Mouse (Mus musculus): ENCODE results near the gene Trhde.

Trhde gene

DNA sequence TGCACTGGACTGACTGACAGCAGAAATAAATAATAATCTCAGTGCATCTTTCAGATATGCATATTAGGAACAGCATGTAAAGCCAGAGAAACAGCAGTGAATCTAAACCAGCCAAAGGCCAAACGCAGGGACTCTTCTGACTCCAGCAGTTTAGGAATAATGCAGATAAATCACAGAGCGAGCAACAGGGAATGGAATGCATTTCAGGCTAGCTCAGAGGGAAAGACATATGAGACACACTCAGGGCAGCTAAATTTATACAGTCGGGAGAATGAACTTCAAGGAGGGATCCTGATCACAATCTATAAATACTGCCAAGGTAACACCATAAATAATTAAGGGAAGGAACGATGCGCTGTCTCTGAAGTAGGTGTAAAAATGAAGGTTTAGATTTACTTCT, 66.4 kb downstream of the Trhde start:
- no peak for DNase-seq (ENCODE audit: low read depth)

DNA sequence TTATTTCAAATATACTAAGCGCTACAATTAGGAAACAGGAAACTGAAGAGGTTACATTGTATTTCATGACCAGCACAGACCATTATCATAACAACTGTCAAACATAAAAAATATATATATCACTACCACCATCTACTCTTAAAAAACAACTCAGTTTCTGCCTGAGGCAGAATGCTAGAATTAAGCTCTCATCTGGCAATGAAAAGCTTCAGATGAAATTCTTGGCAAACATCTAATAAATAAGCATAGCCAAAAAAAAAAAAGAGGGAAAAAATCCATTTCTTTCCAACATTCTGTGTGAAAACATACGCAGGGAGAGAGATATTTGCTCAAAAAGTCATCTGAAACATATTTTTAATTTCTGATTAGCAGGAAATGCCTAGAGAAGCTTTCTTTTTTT, 67.0 kb downstream of the Trhde start:
- DNase-seq (ENCODE audit: low read depth) = no peak

DNA sequence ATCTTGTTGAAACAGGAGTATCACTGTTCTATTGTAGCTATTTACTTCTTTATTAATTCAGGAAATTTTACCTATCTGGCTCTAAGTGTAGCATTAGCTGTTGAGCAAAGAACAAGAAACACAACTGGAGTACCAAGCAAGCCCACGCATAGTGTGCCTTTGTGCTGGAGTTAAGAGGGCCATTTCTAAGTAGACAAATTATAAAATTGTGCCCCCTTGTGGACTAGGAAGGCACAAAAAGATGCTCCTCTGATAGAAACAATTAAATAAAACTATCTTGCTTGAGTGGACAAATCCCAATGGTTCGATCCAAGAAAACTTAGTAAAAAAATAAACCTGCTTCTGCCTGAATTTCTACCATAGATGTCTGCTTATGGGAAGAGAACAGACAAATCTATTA, 76.5 kb downstream of the Trhde start:
- no peak for DNase-seq (ENCODE audit: low read depth)

DNA sequence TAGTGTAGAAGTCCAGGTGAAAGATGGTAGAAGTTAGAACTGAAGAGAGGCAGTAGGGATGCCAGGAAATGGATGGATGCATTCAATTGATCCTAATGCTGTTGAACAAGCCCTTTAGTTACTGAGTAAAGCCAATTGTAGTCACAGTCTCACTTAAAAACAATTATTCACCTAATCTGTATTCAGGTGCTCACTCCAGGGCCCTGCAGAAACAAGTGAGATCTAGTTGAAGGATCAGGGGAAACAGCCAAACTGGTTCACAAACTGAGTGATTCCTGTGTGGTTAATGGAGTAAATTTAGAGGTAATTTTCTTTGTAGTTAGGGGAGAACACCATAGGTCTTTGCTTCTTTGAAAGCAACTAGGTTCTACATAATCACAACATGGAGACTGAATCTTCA, 100.3 kb downstream of the Trhde start:
- DNase-seq (ENCODE audit: low read depth) = no peak

DNA sequence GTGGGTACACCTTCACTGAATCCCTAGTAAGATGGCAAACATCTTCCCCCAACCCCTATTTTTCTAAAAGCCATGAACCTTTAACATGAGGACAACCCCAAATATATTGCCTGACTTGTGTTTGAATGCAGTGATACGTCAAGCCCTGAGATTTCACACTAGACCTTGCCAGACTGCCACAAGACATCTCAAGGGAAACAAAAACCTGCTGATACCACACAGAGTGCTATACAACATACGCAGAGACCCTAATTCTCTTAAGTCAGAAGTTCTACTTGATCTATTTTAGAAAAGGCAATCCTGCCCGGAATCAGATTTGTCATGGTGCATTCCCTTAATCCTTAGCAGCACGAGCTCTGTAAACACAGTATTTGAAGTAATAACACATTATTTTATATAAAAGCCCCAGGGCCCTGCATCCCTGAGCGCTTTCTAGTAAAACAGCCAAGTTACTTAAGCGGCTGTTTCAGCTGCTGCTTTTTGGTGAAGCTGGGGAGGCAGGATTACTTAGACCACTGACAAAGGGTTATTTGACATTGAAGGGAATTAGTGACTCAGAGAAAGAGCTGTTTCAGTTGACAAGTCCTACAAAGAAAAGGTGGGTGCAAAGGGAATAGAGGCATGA, 130.2 kb downstream of the Trhde start:
- DNase-seq (ENCODE audit: low read depth) = no peak

DNA sequence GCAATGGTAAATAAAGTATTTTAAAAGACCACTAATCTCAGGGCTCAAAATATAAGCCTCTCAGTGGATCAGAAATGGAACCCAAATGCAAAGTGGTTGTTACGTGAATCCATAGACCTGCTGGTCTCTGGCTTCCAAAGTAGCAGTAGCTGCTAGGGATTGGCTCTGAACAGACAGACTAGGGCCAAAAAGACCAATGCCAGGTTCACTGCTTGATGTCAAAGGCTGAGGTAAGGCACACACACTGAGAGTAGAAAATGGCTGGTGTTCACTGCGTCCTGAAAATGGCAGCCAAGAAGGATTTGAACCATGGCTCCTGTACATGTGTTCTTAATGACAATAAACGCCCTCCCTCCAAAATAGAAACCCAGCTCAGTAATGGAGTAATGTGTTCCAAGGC, 209.1 kb downstream of the Trhde start:
- DNase-seq (ENCODE audit: low read depth) = no peak

DNA sequence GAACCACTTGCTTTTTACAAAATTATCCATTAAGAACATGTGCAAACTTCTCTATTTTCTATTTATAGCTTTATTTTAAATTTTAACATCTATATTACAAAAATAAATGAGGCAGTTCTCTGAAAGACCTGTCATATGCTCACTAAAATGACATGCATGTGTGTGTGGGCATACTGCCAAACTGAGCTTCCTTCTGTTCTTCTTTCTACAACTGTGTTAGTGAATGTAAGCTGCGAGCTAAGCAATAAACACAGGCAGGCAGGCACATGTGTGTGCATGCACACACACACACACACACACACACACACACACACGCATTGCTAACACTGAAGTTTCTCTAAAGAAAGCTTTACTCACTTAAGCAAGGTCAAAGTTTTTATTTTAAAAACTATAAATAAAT, 223.2 kb downstream of the Trhde start:
- no peak for DNase-seq (ENCODE audit: low read depth)

DNA sequence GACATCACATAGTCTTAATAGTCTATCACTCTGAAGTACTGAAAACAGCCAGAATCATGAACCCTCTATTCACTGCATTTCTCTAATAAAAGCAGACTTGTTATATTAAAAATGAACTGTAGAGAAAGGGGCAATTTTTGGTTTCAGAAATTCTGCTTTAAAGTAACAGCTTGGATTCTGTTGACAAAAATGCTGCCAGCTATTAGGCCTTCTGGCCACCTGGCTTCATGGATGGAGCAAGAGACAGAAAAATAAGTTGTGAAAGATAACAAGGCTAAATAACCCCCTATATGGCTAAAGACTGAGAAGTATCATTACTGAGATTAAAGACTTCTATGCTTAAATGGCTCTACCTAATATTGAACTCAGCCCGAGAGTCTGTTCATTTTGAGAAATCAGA, 234.2 kb downstream of the Trhde start:
- no peak for DNase-seq (ENCODE audit: low read depth)

DNA sequence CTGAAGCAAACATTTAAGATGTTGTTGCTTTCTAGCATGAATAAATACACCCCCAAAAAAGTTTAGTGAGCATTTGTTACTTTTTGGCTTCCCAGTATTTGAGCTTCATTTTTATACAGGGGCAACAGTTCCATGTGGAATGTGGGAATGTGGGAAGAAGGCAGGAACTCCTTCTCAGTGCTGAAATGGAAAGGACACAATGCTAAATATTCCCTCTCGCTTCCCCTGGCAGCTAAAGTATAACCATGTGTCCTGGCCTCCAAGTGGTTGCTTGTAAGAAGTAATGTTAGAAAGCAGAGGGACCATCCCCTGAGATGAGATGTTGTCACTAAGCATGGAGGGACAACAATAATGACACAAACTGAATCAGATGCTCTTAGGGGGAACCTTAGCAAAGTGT, 292.9 kb downstream of the Trhde start:
- DNase-seq (ENCODE audit: low read depth) = no peak

DNA sequence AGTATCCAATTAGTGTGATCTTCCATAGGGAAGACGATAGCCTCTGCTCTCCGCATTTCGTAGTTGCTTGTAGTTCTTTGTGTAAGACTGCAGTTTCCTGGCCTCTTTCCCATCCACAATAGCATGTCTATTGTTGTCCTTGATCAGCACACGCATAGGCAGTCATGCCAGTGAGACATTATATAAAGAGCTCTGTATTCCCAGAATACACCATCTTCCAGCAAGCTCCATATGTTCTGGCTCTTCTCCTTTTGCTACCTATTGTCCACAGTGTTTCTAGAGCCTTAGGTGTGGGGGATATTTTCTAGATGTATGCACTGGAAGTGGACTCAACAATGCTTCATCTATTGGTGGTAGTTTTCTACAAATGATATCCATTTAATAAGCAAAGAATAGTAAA, 313.3 kb downstream of the Trhde start:
- no peak for DNase-seq (ENCODE audit: low read depth)

DNA sequence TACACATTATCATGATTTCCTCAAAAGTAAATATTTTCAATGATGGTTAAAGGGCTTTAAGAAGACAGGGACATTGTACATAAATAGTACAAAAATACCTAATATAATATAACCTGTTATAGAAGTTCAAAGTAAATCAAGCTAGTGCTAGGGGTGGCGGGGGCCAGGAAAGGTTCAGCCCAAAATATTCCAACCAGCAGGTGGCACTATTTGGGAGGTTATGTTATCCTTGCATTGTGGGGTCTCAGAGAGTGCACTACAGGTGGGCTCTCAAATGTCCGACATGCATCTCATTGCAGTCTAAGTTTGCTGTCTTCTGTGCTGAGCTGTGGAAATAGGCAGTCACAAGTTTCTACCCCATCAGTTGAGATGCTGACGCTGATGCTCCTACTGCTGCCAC, 346.5 kb downstream of the Trhde start:
- DNase-seq (ENCODE audit: low read depth) = no peak

DNA sequence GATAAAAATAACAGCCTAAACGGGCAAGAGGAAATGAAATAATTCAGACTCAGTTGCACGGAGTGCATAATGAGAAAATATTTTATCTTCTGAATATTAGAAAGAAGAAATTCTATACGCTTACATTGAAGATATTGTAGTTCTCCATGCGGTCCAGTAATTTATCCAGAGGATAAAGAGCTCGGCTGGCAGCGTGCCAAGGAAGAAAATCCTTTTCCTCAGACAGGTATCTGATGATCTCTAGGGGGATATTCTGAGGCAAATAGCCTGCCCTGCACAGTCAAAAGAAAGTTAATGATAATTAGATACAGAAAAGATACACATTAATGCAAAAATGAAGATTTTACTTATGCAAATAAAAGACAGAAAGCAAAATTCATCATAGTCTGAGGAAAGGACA, 354.0 kb downstream of the Trhde start:
- no peak for DNase-seq (ENCODE audit: low read depth)

DNA sequence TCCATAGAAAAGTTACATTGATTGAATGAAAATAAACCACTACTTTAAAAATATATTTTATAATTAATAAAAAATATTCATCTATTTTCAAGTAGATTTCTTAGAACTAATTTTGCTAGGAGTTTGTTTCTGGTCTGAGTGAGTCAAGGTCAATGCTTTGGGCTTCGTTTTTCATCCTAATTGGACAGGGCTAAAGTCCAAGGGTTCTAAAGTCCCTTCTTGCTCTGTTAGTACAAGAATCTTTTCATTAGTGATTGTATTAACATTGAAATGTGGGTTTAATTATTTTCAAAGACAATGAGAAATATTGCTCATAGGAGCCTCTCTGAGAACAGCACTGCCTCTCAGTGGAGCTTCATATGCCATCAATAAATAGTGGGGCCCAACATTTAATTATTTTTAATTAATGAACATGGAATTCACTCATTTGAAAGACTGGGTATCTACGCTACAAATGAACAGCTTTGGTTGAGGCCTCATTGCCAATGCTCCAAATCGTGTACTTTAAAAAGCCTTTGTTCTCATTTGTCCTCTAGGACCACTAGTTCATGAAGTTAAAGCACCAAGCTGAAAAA, 383.1 kb downstream of the Trhde start:
- no peak for DNase-seq (ENCODE audit: low read depth)

DNA sequence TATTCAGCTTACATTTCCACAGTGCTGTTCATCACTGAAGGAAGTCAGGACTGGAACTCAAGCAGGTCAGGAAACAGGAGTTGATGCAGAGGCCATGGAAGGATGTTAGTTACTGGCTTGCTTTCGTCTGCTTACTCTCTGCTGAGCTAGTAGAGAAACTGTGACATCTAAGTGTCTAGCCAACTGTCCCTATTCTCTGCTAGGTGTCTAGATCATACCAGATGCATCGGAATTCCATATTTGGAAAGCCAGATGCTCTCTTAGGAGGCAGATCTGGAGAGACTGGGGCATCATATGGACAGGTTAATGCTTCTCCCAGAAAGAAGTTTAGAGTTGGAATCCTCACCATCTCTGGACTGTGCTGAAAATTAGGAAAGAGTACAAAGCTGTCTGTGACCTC, 386.4 kb downstream of the Trhde start:
- DNase-seq (ENCODE audit: low read depth) = no peak

DNA sequence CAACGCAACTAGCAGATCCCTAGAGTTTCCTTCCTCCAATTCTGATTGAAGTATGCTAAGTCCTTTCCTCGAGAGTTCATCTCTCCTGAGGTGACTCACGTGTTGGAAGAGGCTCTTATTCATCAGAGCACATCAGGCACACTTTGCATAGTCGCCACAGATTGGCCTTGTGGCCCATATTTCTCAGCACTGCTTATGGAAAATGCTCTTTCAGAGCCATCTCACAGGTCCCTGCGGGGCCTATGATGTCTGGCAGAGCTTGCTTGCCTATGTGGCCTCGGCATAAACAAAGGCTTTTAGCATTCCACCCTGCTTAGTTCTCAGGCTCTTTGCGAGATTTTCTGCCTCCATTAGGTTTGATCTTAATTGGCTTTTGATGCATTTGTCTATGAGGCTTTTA, 396.8 kb downstream of the Trhde start:
- DNase-seq (ENCODE audit: low read depth) = no peak

DNA sequence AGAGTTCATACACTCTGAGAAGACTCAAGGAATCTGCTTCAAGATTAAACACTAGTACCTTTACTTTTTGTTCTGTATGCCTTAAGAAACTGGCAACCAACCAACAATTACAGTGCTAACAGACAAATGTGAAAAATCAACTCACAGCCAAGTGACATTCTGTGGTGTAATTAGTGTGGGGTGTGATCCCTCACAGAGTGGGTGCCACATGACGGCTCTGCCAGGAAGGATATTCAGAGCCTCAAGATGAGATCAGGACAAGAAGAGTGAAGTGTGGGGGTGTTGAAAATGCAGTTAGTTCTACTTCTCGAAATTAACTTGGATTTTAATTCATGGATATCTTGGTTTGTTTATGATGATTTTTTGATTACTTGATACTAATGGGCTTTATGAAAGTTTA, 398.3 kb downstream of the Trhde start:
- no peak for DNase-seq (ENCODE audit: low read depth)

DNA sequence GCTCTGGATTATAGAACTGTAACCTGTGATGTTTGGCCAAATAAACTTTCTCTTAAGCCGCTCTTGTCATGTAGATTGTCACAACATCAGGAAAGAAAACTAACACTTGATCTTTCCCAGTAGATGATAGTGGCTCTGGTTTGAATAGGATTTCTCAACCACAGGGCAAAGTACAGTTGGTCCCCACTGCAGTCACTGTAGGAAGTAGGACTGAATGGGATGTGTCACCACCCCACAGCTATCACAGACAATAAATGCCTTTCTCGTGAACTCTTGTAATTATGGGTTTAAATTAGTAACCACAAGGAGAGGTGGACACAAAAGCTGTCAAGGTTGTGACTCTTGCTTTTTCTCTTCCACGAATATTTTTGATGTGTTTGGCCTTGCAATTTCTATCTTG, 431.3 kb downstream of the Trhde start:
- no peak for DNase-seq (ENCODE audit: low read depth)

DNA sequence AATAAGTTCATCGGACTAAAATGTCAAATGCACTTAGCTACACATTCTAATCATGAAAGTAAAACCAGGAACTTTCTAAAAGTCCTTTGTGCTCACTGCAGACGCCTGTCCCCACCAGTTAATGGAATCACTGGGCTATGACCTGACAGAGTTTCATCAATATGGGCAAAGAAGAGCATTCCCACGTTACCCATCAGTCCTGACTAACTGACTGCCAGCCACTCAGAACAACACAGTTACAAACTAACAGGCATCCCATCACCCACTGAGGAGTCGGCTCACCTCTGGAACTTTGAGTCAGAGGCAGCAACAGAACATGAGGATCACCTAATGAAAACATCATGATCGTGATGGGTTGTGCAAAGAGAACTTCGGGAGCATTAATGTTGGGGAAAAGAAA, 438.7 kb downstream of the Trhde start:
- no peak for DNase-seq (ENCODE audit: low read depth)

DNA sequence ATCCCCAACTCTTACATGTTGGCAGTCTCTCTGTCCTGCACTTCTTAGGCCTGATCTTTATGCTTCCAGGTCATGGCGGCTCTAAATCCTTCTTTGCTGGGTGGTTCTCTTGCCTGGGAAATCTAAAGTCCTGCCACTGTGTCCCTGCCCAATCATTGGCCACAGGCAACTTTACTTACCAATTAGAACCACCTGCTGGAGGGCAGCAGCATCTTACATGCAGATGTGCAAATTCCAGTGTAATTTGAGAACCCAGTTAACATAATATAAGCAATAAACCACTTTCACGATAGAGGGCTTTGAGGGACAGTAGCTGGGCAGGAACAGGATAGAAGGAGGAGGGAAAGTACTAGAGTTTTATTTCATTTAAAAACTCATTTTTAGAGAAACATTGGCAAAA, 439.5 kb downstream of the Trhde start:
- no peak for DNase-seq (ENCODE audit: low read depth)

All from naive thymus-derived CD4-positive, alpha-beta T cell, adult 2 months (primary cell).